In the genomic region with DNA sequence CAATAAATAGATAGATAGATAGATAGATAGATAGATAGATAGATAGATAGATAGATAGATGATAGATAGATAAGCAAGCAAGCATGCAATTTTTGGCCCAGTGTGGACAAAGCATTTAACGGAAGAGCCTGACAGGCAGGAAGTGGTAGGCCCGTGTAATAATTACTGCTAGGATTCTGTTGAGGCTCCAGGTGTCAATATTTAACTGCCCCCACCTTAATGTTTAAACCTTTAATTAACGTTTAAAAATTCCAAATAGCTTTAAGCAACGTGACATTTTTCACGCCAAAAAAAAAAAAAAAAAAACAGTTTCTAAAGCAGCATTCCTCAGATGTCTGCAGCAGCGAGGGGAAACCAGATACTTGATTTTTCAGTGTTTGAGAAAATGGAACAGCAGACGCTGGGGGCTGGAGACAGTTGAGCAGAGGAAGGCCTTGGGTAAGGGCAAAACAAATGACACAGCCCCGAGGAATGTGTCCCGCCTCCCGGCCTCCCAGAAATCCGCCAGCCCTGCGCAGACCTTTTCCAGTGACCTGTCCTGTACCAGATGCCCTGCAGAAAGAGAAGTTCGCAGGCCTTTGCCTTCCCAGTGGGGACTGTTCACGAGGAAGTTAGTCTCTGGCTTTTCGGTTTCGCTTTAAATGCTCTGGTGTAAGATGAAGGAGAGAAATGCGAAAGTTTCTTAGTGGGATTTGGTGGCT, we compare ENCODE assay signal across 8 mouse cellular contexts. TPM values are rescaled to one million over a fixed set of nuclear protein-coding genes. Genes with fewer than 3 reads are reported as not detected.
DNase-seq lines count a peak whose midpoint lies in the region; ATAC-seq lines count a peak whose summit lies in the region.

No protein-coding gene starts in this region.

- ATAC-seq in kidney, embryonic 16.5 days (ENCODE audit: low FRiP score, low TSS enrichment): peak; percentile 64
- ATAC-seq in hindbrain, embryonic 14.5 days (ENCODE audit: low FRiP score): no peak

- H3K4me3 ChIP-seq in kidney, embryonic 16.5 days (ENCODE audit: low read length): no peak overlapping the region
- no peak overlapping the region for H3K4me3 ChIP-seq in hindbrain, embryonic 14.5 days (replicated peaks; ENCODE audit: low read length)

- peaks cover 4% of the 10 kb centered on the region; the same call in 1 of the 2 replicates for H3K4me1 ChIP-seq in kidney, embryonic 16.5 days (ENCODE audit: insufficient read depth, low read length)
- no peaks in the 10 kb centered on the region for H3K4me1 ChIP-seq in hindbrain, embryonic 14.5 days (replicated peaks; ENCODE audit: control insufficient read depth, insufficient read depth, low read length)

- DNase-seq in 3T3-L1 (ENCODE audit: low read depth, low spot score): peak; percentile 62
- peak; percentile 90 to 94 for DNase-seq in adrenal gland, adult (ENCODE audit: inconsistent age in 2 of 2, low spot score in 1 of 2)
- DNase-seq in gastrocnemius, postnatal 14 days: peak; percentile 59
- DNase-seq in mesoderm, embryonic 11.5 days (ENCODE audit: low read depth, low spot score): peak; percentile 55
- no peak for DNase-seq in left cerebral cortex, adult 8-10 months (ENCODE audit: low spot score in 2 of 2)
- no peak for DNase-seq in hindbrain, embryonic 14.5 days (ENCODE audit: low spot score)
- no peak for DNase-seq in layer of hippocampus, adult 8-10 months (ENCODE audit: low spot score in 2 of 2)

- H3K27ac ChIP-seq in kidney, embryonic 16.5 days (ENCODE audit: low read length): peak overlapping the region; percentile 81
- H3K27ac ChIP-seq in hindbrain, embryonic 14.5 days: no peak overlapping the region

- no peaks in the 10 kb centered on the region for H3K27me3 ChIP-seq in kidney, embryonic 16.5 days (ENCODE audit: insufficient read depth, low read length)
- no peaks in the 10 kb centered on the region for H3K27me3 ChIP-seq in hindbrain, embryonic 14.5 days (ENCODE audit: control insufficient read depth, insufficient read depth, low read length)

- intact Hi-C loops in gastrocnemius, postnatal 14 days (cut with DNase I; ENCODE audit: low total_unique reads): loop anchor here (5.0 kb wide), 1 partner anchor 62 kb away; no protein-coding TSS in a partner anchor

- no peak overlapping the region for H3K9ac ChIP-seq in kidney, embryonic 16.5 days (replicated peaks; ENCODE audit: low read length)
- H3K9ac ChIP-seq in hindbrain, embryonic 14.5 days: no peak overlapping the region

- H3K4me2 ChIP-seq in kidney, embryonic 16.5 days (replicated peaks; ENCODE audit: low read depth, low read length): no peak overlapping the region
- no peak overlapping the region for H3K4me2 ChIP-seq in hindbrain, embryonic 14.5 days (replicated peaks)

- peaks cover 5% of the 10 kb centered on the region for H3K9me3 ChIP-seq in kidney, embryonic 16.5 days (ENCODE audit: low read length)
- H3K9me3 ChIP-seq in hindbrain, embryonic 14.5 days (ENCODE audit: control insufficient read depth, low read length): no peaks in the 10 kb centered on the region

- WGBS in kidney, embryonic 16.5 days: 39% methylated on average over 17 of the region's 17 CpGs
- 81% methylated on average over 17 of the region's 17 CpGs for WGBS in hindbrain, embryonic 14.5 days

- H3K36me3 ChIP-seq in kidney, embryonic 16.5 days (ENCODE audit: insufficient read depth, low read length): no peaks in the 10 kb centered on the region
- no peaks in the 10 kb centered on the region for H3K36me3 ChIP-seq in hindbrain, embryonic 14.5 days (replicated peaks; ENCODE audit: control insufficient read depth, insufficient read depth)

RNA-seq across cellular contexts. Expression of gene Srsf10, which starts 35.6 kb away (rescaled TPM):
- total RNA-seq in gastrocnemius, postnatal 14 days (2021): 10 to 100 TPM; 30.9 to 33.0 TPM
- polyA plus RNA-seq in kidney, embryonic 16.5 days (2015; fragmentation: Nextera tagmentation; extraction: Ambion mirVana): 242 and 253 TPM in 2 replicates
- 10 to 100 TPM; 60.1 to 69.5 (median 63.3) TPM for total RNA-seq in left cerebral cortex, adult 8-10 months (2022)
- 200 and 208 TPM in 2 replicates for polyA plus RNA-seq in hindbrain, embryonic 14.5 days (2014; fragmentation: Nextera tagmentation; extraction: Ambion mirVana)
- 10 to 100 TPM; 67.9 to 91.9 (median 79.9) TPM for total RNA-seq in layer of hippocampus, adult 8-10 months (2022)

RNA-seq across cellular contexts. Expression of gene Pnrc2, which starts 53.7 kb away (rescaled TPM):
- 10 to 100 TPM; 44.3 to 59.3 TPM for total RNA-seq in gastrocnemius, postnatal 14 days (2021)
- polyA plus RNA-seq in kidney, embryonic 16.5 days (2015; fragmentation: Nextera tagmentation; extraction: Ambion mirVana): 211 and 212 TPM in 2 replicates
- total RNA-seq in left cerebral cortex, adult 8-10 months (2022): 10 to 100 TPM; 39.6 to 49.8 (median 44.9) TPM
- polyA plus RNA-seq in hindbrain, embryonic 14.5 days (2014; fragmentation: Nextera tagmentation; extraction: Ambion mirVana): 95.0 and 105 TPM in 2 replicates
- 10 to 100 TPM; 47.2 to 86.0 (median 47.7) TPM for total RNA-seq in layer of hippocampus, adult 8-10 months (2022)

Comparison
In these comparisons a context has a peak if more than half of its experiments do, and no peak if none do; other contexts are left out.
1. DNase-seq: peak in 3T3-L1 (single experiment), adrenal gland, adult (2 of 2), gastrocnemius, postnatal 14 days (single experiment) and mesoderm, embryonic 11.5 days (single experiment); none in left cerebral cortex, adult 8-10 months (0 of 2), hindbrain, embryonic 14.5 days (single experiment) and layer of hippocampus, adult 8-10 months (0 of 2).